Mouse (Mus musculus) lung, embryonic 14.5 days (tissue): ENCODE measurements around the gene Calhm1. TPM values are rescaled to one million over a fixed set of nuclear protein-coding genes. Genes with fewer than 3 reads are reported as not detected.

Source experiments
- ATAC-seq: fragments of 200-750 bp; cut with Nextera tagmentation; 2 replicates; pipeline ENCODE4 v1.8.0; 2017; ENCODE audit warnings: mild to moderate bottlenecking, moderate TSS enrichment, moderate library complexity; ENCODE audit not compliant: insufficient read depth
- DNase-seq: peaks from one replicate; pipeline ENCODE4 v3.0.0-alpha.2; 2015
- H3K27ac ChIP-seq: fragments of 300-500 bp; sonication (generic); 2 replicates; pipeline ENCODE4 v1.5.1; 2014; ENCODE audit warnings: low read depth, mild to moderate bottlenecking, moderate library complexity
- H3K27me3 ChIP-seq: fragments of 300-500 bp; sonication (generic); 2 replicates; pipeline ENCODE4 v1.6.1; 2014; ENCODE audit warnings: low read length, control low read depth; ENCODE audit not compliant: insufficient read depth
- H3K36me3 ChIP-seq: fragments of 300-500 bp; sonication (generic); 2 replicates; pipeline ENCODE4 v1.6.1; 2014; ENCODE audit warnings: control low read depth; ENCODE audit not compliant: insufficient read depth
- H3K4me1 ChIP-seq: fragments of 300-500 bp; sonication (generic); 2 replicates; pipeline ENCODE4 v1.6.1; 2014; ENCODE audit warnings: antibody characterized with exemption, control low read depth; ENCODE audit not compliant: insufficient read depth
- H3K4me2 ChIP-seq: fragments of 300-500 bp; sonication (generic); 2 replicates; pipeline ENCODE4 v1.6.1; 2014; ENCODE audit warnings: mild to moderate bottlenecking
- H3K4me3 ChIP-seq: fragments of 300-500 bp; sonication (generic); 2 replicates; pipeline ENCODE4 v1.5.1; 2014; ENCODE audit warnings: low read depth, low read length
- H3K9ac ChIP-seq: fragments of 300-500 bp; sonication (generic); 2 replicates; pipeline ENCODE4 v1.6.1; 2014
- H3K9me3 ChIP-seq: fragments of 300-500 bp; sonication (generic); 2 replicates; pipeline ENCODE4 v1.6.1; 2016; ENCODE audit warnings: low read depth, low read length, control low read depth
- CTCF ChIP-seq: IDR thresholded peaks from 2 replicates; pipeline ENCODE4 v1.5.1; 2016; ENCODE audit warnings: antibody characterized with exemption, low read depth
- WGBS: fragments of 180-500 bp; shearing (Covaris S2); extraction: QIAGEN DNeasy Blood & Tissue Kit; methylation state at CpG from one replicate; pipeline ENCODE4 v1.1.7; 2014; 5-methylcytosine and 5-hydroxymethylcytosine counted together
- polyA plus RNA-seq: library from polyadenylated mRNA; unstranded; fragments of >200 nt; fragmentation: Nextera tagmentation; extraction: Ambion mirVana; gene quantifications from 2 replicates; pipeline ENCODE4 v1.2.1, GENCODE M21; 2014

Calhm1 gene
- polyA plus RNA-seq, 1 experiment from 2014 or later, result not detected

DNA sequence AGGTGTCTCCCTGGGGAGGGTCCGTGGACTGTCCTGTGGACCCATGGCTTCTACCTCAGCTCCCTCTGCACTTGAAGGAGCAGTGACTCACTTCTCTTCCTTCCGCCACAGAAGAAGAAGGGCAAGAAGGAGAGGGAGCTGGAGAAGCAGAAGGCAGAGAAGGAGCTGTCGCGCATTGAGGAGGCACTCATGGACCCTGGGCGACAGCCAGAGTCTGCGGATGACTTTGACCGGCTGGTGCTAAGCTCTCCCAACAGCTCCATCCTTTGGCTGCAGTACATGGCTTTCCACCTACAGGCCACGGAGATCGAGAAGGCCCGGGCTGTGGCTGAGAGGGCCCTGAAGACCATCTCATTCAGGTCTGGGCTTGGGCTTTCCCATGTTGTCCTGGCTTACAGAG is 15.9 kb downstream of the Calhm1 start:
- TF ChIP-seq CTCF, result no peak
- Histone ChIP-seq H3K27ac (no peak overlapping the region), H3K4me1 (no peaks in the 10 kb centered on the region), H3K4me3 (no peak overlapping the region), H3K9me3 (no peaks in the 10 kb centered on the region), H3K27me3 (no peaks in the 10 kb centered on the region), H3K4me2 (no peak overlapping the region), H3K36me3 (peaks cover 95% of the 10 kb centered on the region), H3K9ac (no peak overlapping the region)
- ATAC-seq, result no peak
- 97% methylated on average over 10 of the region's 10 CpGs for WGBS
- DNase-seq, result no peak

DNA sequence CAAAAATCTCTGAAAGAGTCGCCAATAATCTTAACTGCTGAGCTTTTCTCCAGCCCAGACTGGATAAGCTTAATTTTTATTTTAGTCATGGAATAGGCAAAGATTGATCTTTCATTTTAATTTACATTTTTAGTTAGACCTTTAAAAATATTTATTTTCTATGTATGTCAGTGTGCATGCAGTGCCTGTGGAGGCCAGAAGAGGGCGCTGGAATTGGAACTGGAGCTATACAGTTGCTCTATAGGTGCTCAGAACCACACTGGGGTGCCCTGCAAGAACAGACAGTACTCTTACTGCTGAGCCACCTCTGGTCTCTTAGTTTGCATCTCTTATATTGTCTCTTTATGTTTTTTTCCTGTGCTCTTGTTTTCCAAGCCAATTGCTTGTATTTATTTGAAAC is 21.3 kb downstream of the Calhm1 start:
- no peaks in the 10 kb centered on the region for H3K4me1 ChIP-seq
- no peak overlapping the region for H3K4me3 ChIP-seq
- no peak for ATAC-seq
- peak; percentile 69 for TF ChIP-seq CTCF
- H3K36me3 ChIP-seq, result peaks cover 85% of the 10 kb centered on the region
- DNase-seq, result peak; percentile 74
- H3K27me3 ChIP-seq, result no peaks in the 10 kb centered on the region
- H3K9me3 ChIP-seq, result no peaks in the 10 kb centered on the region
- no peak overlapping the region for H3K9ac ChIP-seq
- WGBS, result 26% methylated on average over 2 of the region's 2 CpGs
- H3K4me2 ChIP-seq, result no peak overlapping the region
- H3K27ac ChIP-seq, result no peak overlapping the region

DNA sequence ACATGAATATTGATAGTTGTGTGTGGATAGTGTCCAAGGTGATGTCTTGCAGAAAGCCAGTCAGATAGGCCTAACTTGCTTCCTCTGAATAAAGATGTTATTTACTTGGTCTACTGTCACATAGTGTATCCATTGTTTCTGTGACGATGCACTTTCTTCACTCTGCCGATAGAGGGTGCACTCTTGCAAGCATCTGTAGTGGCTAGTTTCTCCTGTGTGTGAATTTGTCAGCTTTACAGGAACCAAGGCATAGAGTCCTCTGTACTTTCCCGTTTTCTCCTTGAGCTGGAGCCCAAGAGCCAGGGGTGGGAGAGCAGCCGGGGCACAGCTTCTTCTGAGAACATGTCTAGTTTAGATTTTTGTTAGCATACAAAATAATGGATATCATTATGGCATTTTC is 23.0 kb downstream of the Calhm1 start:
- DNase-seq (peak; percentile 76), ATAC-seq (no peak)
- 40% methylated on average over 4 of the region's 4 CpGs for WGBS
- peaks cover 85% of the 10 kb centered on the region for H3K36me3 ChIP-seq
- TF ChIP-seq CTCF, result peak; percentile 85
- H3K4me2 ChIP-seq, result no peak overlapping the region
- no peaks in the 10 kb centered on the region for H3K27me3 ChIP-seq
- H3K27ac ChIP-seq, result no peak overlapping the region
- no peaks in the 10 kb centered on the region for H3K4me1 ChIP-seq
- H3K9me3 ChIP-seq, result no peaks in the 10 kb centered on the region
- no peak overlapping the region for H3K4me3 ChIP-seq
- no peak overlapping the region for H3K9ac ChIP-seq

DNA sequence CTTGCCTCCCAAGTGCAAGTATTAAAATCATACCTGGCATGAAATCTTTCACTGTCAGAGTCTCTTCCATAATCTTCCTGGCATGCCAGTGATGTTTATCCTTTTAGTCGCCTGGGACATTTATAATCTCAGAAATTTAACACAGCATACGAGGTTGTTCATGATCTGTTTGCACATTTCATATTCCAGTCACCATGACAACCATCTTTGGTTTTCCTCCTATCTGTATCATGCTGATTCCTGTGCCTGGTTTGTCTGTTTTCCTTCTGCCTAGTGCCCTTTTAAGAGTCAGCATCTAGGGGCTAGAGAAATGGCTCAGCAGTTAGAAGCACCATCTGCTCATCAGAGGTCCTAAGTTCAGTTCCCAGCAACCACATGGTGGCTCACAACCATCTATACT is 25.4 kb downstream of the Calhm1 start:
- no peaks in the 10 kb centered on the region for H3K27me3 ChIP-seq
- H3K27ac ChIP-seq, result no peak overlapping the region
- H3K4me1 ChIP-seq, result no peaks in the 10 kb centered on the region
- no peaks in the 10 kb centered on the region for H3K9me3 ChIP-seq
- no peak overlapping the region for H3K4me2 ChIP-seq
- H3K36me3 ChIP-seq, result peaks cover 85% of the 10 kb centered on the region
- H3K4me3 ChIP-seq, result no peak overlapping the region
- TF ChIP-seq CTCF, result no peak
- DNase-seq, result no peak
- WGBS, result 64% methylated on average over 2 of the region's 2 CpGs
- no peak for ATAC-seq
- no peak overlapping the region for H3K9ac ChIP-seq

DNA sequence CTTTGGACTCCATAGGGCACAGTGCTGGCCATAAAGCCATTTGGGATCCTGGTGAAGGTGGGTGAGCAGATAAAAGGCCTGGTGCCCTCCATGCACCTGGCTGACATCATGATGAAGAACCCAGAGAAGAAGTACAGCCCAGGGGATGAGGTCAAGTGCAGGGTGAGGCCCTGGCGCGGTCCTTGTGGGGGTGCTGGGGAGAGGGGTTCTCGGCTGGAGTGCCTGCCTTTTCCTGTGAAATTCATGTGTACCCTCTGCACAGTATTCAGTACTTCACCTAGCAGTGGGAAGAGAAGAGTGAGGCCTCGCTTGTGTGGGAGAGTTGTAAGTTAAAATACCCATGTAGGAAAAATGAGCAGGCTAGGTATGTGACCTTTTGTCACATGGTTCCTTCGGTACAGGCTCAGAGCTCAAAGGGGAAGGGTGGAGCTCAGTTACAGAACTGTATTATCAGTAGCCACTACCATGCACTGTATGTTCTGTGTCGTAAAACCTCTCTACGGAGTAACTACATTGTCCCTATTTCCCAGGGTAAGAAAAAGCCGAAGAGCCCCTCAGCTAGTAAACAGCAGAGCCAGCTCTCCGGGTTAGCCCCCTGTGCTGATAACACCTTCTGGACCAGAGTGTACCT is 39.3 kb downstream of the Calhm1 start:
- TF ChIP-seq CTCF, result no peak
- no peak overlapping the region for H3K4me2 ChIP-seq
- no peak for ATAC-seq
- H3K9ac ChIP-seq, result no peak overlapping the region
- no peaks in the 10 kb centered on the region for H3K27me3 ChIP-seq
- peaks cover 96% of the 10 kb centered on the region for H3K36me3 ChIP-seq
- H3K9me3 ChIP-seq, result no peaks in the 10 kb centered on the region
- DNase-seq, result no peak
- H3K4me1 ChIP-seq, result no peaks in the 10 kb centered on the region
- H3K27ac ChIP-seq, result no peak overlapping the region
- no peak overlapping the region for H3K4me3 ChIP-seq
- WGBS, result 87% methylated on average over 9 of the region's 9 CpGs

DNA sequence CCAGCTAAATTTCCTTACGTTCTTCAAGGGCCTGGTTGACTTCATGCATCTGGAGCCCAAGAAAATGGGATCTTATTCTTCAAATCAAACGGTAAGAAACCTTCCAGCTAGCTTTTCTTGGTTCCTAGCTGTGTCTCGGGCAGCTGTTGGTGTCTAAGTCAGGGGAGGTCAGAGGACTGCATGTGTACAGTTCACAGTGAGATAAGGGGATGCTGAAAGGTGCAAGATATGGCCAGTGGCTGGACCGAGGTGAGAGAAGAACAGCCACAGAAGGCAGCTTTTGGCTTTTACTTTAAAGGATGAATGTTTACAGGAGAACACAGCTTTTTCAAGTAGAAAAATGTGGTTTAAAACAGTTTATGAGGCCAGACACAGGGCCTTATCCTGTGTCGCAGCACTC is 43.0 kb downstream of the Calhm1 start:
- H3K4me1 ChIP-seq, result no peaks in the 10 kb centered on the region
- H3K9ac ChIP-seq, result no peak overlapping the region
- DNase-seq, result no peak
- no peak overlapping the region for H3K4me3 ChIP-seq
- no peaks in the 10 kb centered on the region for H3K27me3 ChIP-seq
- H3K27ac ChIP-seq, result no peak overlapping the region
- H3K36me3 ChIP-seq, result peaks cover 93% of the 10 kb centered on the region
- 85% methylated on average over 5 of the region's 5 CpGs for WGBS
- no peaks in the 10 kb centered on the region for H3K9me3 ChIP-seq
- no peak for ATAC-seq
- H3K4me2 ChIP-seq, result no peak overlapping the region
- TF ChIP-seq CTCF, result no peak

Other genes with a start within 250 kb of the Calhm1 start
- 0.37 and 0.58 TPM in 2 replicates for gene Ina, start 129.6 kb downstream of the Calhm1 start, polyA plus RNA-seq
- 69.5 and 81.2 TPM in 2 replicates for gene Nt5c2, start 129.1 kb downstream of the Calhm1 start, polyA plus RNA-seq
- 22.8 and 26.7 TPM in 2 replicates for gene Pcgf6, start 93.3 kb downstream of the Calhm1 start, polyA plus RNA-seq
- 9.5 and 9.7 TPM in 2 replicates for gene Taf5, start 76.5 kb downstream of the Calhm1 start, polyA plus RNA-seq
- 956 and 1,068 TPM in 2 replicates for gene Usmg5, start 53.6 kb downstream of the Calhm1 start, polyA plus RNA-seq
- gene Pdcd11, start 53.5 kb downstream of the Calhm1 start, polyA plus RNA-seq, result 11.5 and 13.3 TPM in 2 replicates
- 2.4 and 2.6 TPM in 2 replicates for gene Calhm2, start 6.0 kb downstream of the Calhm1 start, polyA plus RNA-seq
- not detected in 2 replicates for gene Calhm3, start 13.5 kb upstream of the Calhm1 start, polyA plus RNA-seq
- 7.6 and 8.0 TPM in 2 replicates for gene Neurl1a, start 34.6 kb upstream of the Calhm1 start, polyA plus RNA-seq